Mouse (Mus musculus) telencephalon, adult 2 months (tissue): ENCODE results near the gene Mip.
"Not testable (repeated sequence)": the region's sequence is repeated elsewhere in the genome, so short reads cannot be mapped to it uniquely, and the experiment has no call there.

Source experiments
- DNase-seq: peaks from one replicate; pipeline ENCODE4 v3.0.0-alpha.2; 2011; ENCODE audit warnings: low read depth, low spot score

The Mip gene

DNA sequence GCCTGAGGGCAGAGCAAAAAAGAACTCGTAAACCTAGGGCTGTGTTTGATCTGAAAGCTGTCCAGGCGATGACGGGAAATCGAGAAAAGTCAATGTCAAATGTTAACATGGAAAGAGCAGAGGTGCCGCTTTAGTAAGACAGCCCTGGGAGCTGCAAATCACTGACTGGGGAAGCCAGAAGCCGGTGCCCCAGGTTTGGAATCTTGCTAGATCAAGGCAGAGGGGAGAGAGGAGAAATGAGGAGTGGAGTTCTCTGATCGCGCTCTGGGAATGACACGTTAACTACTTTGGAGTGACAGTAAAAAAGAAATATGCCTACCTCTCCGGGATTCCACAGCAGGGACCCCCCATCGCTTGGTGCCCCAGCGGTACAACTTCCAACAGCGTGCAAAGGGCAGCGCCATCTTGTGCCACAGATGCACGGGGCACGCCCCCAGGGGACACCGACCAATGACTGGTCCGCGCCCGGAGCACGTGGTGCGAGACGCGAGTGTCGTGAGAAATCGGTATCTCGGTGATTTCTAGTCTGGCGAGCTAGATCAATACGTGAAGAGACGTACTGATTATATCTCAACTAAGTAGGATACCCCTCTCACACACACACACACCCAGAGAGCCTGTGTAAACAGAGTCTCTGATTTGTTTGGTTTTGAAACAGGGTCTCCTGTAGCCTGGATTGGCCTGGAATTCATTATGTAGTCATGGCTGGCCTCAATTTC lies 14.1 kb upstream of the Mip start, which contains the start of gene Spryd4:
Gene Spryd4, minus strand, starts transcription at position 418 of the 719 bp plus-strand sequence.
- DNase-seq, result peak; percentile 76

- DNase-seq, result no peak
These were observed 13.5 kb upstream of the Mip start for GRCm38 (mm10) chr10:128212148-128212547.

DNA sequence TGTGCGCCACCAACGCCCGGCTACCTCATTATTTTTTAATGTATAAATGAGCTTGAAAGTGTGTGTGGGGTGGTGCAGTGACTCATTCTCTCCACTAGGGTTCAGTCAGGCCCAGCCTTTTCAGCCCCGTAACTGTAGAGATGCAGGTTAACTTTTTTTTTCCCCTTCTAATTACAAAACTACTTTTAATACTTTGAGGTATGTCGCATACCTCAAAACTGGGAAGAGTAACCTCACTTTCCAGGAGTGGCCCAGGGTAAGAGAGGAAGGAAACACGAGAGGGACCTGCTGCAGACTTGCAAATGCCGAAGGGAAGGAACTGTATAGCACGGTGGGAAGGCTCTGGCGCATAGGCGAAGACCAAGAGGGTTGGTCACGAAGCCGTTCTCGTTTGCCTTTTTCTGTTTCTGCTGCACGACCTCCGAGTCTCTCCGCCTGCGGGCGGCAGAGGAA lies 12.7 kb upstream of the Mip start:
- DNase-seq, result peak; percentile 43

DNA sequence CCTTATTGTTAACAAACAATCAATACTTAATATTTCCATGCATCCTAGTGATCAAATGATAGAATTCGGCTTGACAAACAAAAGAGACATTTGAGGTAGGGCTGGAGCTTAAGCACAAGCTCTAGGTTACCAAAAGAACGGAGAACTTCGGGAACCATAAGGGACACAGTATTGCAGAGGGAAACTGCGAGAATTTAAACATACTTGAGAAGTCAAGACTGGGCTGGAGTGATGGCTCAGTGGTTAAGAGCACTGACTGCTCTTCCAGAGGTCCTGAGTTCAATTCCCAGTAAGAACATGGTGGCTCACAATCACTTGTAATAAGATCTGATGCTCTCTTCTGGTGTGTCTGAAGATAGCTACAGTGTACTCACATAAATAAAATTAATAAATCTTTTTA lies 11.5 kb upstream of the Mip start:
- not testable (repeated sequence) for DNase-seq

- DNase-seq, result no peak
These were observed 10.7 kb upstream of the Mip start for GRCm38 (mm10) chr10:128214981-128215380.

- no peak for DNase-seq
These were observed 7.1 kb upstream of the Mip start for GRCm38 (mm10) chr10:128218387-128219117.

- no peak for DNase-seq
These were observed 3.9 kb upstream of the Mip start for GRCm38 (mm10) chr10:128221533-128222286.

DNA sequence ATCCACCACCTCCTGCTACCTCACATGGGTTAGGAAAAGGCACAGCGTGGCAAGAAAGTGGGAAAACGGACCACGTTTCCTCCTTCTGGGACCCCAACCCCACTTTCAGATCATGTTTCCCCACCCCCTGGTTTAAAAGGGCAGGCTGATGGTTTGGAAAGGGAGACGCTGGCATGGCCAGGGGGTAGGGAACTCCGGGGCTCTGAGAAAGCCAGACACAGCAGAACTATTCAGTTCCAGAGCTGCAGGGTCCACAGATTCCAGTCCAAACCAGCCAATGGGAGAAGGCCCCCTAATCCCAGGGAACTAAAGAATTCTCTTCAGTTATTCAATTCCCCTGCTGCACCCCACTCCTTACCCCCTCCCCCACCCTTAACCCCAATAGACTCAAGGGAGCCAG lies 574 bp upstream of the Mip start:
- no peak for DNase-seq

- DNase-seq, result no peak
These were observed 2.0 kb downstream of the Mip start for GRCm38 (mm10) chr10:128227592-128227991.

GRCm38 (mm10) chr10:128228009-128228408 lies 2.4 kb downstream of the Mip start:
- DNase-seq, result no peak

GRCm38 (mm10) chr10:128230582-128230981 lies 4.9 kb downstream of the Mip start:
- no peak for DNase-seq

DNA sequence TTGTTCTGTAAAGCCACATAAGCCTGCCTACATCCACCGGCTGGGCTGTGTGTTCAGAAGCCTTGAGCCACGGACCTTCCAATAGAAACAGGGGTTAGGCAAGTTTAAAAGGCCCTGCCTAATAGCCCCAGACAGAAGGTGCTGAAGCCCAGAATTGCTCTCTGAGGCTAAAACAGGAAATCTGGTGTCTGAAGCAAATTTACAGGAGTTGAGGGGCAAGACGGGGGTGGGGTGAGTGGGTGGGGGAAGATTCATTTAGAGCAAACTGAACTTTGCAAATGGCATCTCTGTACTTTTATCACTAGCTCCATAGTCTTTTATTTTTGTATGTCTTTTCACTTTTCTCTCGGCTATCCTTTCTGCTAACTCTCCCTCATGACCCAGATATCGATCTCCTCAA lies 5.5 kb downstream of the Mip start:
- DNase-seq, result no peak

DNA sequence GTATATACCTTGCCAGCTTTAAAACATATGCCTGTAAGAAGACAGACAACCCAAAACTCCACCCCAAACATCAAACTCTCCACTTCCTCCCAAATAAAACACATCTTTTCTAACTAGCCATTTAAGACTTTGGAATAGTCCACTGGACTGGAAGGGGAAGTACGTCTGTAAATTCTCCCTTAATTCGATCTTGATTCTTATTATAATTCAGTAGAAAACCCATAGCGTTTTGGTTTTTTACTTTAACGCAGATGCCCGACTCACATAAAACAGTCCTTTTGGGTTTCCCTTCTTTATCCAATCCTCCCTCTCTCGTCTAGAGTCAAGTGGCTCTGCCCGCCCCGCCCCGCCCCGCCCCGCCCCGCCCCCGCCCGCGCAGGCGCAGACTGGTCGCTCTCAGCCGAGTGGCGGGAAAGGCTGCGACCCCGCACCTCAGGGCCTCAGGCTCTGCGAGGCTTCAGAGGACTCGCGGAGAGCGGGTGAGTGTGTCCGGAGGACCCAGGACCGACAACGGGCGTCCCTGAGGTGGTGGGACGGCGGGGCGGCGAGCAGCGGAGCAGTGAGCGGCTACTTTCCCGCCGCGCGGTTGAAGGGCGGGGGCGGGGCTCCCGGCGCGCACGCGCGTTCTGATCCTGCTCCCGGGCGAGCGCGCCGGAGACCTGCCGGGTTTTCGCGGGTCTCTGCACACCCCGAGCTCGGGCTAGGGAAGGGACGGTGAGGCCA lies 6.2 kb downstream of the Mip start, which contains the start of gene Timeless:
Gene Timeless, plus strand, starts transcription at position 369 of the 723 bp plus-strand sequence.
- DNase-seq, result peak; percentile 79

GRCm38 (mm10) chr10:128232420-128232985 lies 6.9 kb downstream of the Mip start:
- peak; percentile 74 for DNase-seq

- DNase-seq, result no peak
These were observed 10.7 kb downstream of the Mip start for GRCm38 (mm10) chr10:128236321-128236720.

- DNase-seq, result peak; percentile 26
These were observed 12.3 kb downstream of the Mip start for GRCm38 (mm10) chr10:128237807-128238480.

DNA sequence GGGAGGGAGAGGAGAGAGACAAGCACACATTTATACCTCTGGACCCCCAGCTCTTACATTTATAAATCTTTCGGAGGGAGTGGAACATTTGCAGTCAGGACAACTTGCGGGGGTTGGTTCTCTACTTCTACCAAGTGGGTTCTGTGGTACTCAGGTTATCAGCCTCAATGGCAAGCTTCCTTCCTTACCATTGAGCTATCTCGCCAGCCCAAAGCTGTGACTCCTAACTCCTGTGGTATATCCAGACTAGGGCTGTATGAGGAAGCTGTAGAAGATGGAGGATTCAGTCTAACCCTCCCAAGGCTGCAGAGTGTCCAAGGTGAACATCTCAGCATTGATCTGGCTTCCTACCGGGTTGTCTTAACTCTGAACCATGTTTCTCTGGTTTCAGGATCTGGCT lies 13.5 kb downstream of the Mip start:
- no peak for DNase-seq

GRCm38 (mm10) chr10:128240131-128240530 lies 14.5 kb downstream of the Mip start:
- no peak for DNase-seq

- DNase-seq, result no peak
These were observed 17.6 kb downstream of the Mip start for GRCm38 (mm10) chr10:128243252-128243651.

DNA sequence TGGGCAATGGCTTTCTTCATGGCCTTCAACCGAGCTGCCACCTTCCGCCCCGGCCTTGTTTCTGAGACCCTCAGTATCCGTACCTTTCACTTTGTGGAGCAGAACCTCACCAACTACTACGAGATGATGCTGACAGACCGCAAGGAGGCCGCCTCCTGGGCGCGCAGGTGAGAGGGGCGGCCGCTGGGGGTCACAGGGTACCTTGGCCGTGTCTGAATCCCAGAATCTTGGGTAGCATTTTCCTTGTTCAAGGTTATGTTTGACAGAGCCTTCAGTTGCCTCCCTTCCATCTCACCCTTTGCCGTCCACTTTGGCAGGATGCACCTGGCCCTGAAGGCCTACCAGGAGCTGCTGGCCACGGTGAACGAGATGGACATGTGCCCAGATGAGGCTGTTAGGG lies 18.5 kb downstream of the Mip start:
- DNase-seq, result no peak
